Mouse (Mus musculus) neural tube, embryonic 15.5 days (tissue): ENCODE results near the gene Gm17660. TPM values are rescaled to one million over a fixed set of nuclear protein-coding genes. Genes with fewer than 3 reads are reported as not detected.
"Not testable (repeated sequence)": the region's sequence is repeated elsewhere in the genome, so short reads cannot be mapped to it uniquely, and the experiment has no call there.

ENCODE experiments used
- ATAC-seq: fragments of 200-750 bp; cut with Nextera tagmentation; 2 replicates; pipeline ENCODE4 v1.8.0; 2017; ENCODE audit warnings: mild to moderate bottlenecking, moderate TSS enrichment, moderate library complexity; ENCODE audit not compliant: low FRiP score
- H3K27ac ChIP-seq: fragments of 300-500 bp; sonication (generic); replicated peaks from 2 replicates; pipeline ENCODE4 v1.5.1; 2015; ENCODE audit warnings: mild to moderate bottlenecking, inconsistent platforms
- H3K27me3 ChIP-seq: fragments of 300-500 bp; sonication (generic); replicated peaks from 2 replicates; pipeline ENCODE4 v1.6.1; 2015; ENCODE audit warnings: inconsistent platforms
- H3K36me3 ChIP-seq: fragments of 300-500 bp; sonication (generic); 2 replicates; pipeline ENCODE4 v1.6.1; 2015; ENCODE audit warnings: inconsistent platforms
- H3K4me1 ChIP-seq: fragments of 300-500 bp; sonication (generic); 2 replicates; pipeline ENCODE4 v1.6.1; 2015; ENCODE audit warnings: inconsistent platforms
- H3K4me2 ChIP-seq: fragments of 300-500 bp; sonication (generic); 2 replicates; pipeline ENCODE4 v1.6.1; 2015; ENCODE audit warnings: inconsistent platforms, mild to moderate bottlenecking, moderate library complexity
- H3K4me3 ChIP-seq: fragments of 300-500 bp; sonication (generic); replicated peaks from 2 replicates; pipeline ENCODE4 v1.5.1; 2015; ENCODE audit warnings: mild to moderate bottlenecking, inconsistent platforms
- H3K9ac ChIP-seq: fragments of 300-500 bp; sonication (generic); replicated peaks from 2 replicates; pipeline ENCODE4 v1.6.1; 2015; ENCODE audit warnings: mild to moderate bottlenecking, inconsistent platforms
- H3K9me3 ChIP-seq: fragments of 300-500 bp; sonication (generic); replicated peaks from 2 replicates; pipeline ENCODE4 v1.6.1; 2016; ENCODE audit warnings: inconsistent platforms
- WGBS: fragments of 180-500 bp; shearing (Covaris S2); methylation state at CpG from one replicate; pipeline ENCODE4 v1.1.7; 2015; ENCODE audit warnings: mixed read lengths; 5-methylcytosine and 5-hydroxymethylcytosine counted together
- microRNA-seq: library from miRNA; unstranded; fragments of <30 nt; microRNA quantifications from one replicate; pipeline ENCODE4, GENCODE M21; 2017
- polyA plus RNA-seq: library from polyadenylated mRNA; unstranded; fragments of >200 nt; fragmentation: Nextera tagmentation; extraction: Ambion mirVana; gene quantifications from 2 replicates; pipeline ENCODE4 v1.2.1, GENCODE M21; 2015

Gene Gm17660
- polyA plus RNA-seq, 1 experiment from 2014 or later: not detected

DNA sequence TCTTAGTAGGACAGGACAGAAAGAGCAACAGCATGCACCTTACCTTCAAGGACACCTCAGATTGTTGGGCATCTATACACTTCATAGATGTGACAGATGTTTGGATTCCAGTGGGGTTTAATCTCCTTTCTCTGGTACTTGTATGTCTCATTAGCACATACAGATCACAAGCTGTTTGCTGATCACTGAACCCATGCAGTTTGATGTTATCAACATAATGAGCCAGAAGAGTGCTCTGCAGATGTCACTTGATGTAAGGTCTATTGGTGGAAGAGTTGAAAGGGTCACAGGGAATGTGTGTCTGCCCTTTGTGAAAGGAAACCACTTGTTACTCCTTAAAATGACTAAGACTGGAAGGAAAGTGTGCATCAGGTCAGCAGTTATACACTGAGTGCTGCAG, 42.3 kb downstream of the Gm17660 start:
- ATAC-seq: no peak
- H3K4me2 ChIP-seq: no peak overlapping the region
- no peaks in the 10 kb centered on the region for H3K4me1 ChIP-seq

GRCm38 (mm10) chr5:104032434-104033097, 44.8 kb downstream of the Gm17660 start:
- H3K36me3 ChIP-seq: no peaks in the 10 kb centered on the region
- 91% methylated on average over 2 of the region's 2 CpGs for WGBS
- ATAC-seq: no peak
- H3K27me3 ChIP-seq: no peaks in the 10 kb centered on the region
- no peak overlapping the region for H3K27ac ChIP-seq
- H3K4me2 ChIP-seq: no peak overlapping the region
- no peaks in the 10 kb centered on the region for H3K9me3 ChIP-seq
- H3K4me3 ChIP-seq: no peak overlapping the region
- H3K4me1 ChIP-seq: no peaks in the 10 kb centered on the region
- no peak overlapping the region for H3K9ac ChIP-seq

More for the DNA sequence above, 42.3 kb downstream of the Gm17660 start:
- Histone ChIP-seq H3K9ac (no peak overlapping the region), H3K4me3 (no peak overlapping the region), H3K27ac (no peak overlapping the region), H3K36me3 (no peaks in the 10 kb centered on the region), H3K27me3 (no peaks in the 10 kb centered on the region), H3K9me3 (no peaks in the 10 kb centered on the region)

DNA sequence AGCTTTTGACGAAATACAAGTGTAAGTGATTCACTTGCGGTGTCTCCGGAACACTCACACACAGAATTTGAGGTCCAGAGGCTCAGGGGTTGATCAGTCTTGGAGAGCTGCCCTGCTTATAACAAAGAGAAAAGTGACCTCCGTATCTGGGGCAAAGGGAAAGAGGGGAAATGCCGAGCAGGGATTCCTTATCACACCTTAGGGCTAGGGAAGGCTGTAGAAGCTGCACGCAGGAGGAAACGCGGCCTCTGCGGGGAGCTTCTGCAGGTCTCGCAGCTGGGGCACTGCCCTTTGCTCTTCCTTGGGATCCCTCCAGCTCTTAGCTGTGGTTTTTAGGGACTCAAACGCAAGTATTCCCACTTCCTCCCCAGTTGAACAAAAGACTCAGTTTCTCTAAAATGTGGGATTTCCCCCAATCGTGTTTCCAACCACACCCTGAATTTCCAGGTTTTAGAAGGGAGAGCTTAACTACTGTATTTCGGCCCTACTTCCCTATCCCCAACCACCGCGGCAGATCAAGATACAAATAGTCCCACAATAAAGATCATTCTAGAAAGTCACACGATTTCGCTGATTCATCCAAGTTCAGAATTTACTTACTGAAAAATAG, 52.1 kb downstream of the Gm17660 start:
- Histone ChIP-seq H3K27me3 (0 out of 2 replicates have a peak, but pooled peaks cover 4% of the 10 kb centered on the region), H3K27ac (no peak overlapping the region), H3K4me3 (no peak overlapping the region), H3K4me1 (peaks cover 18% of the 10 kb centered on the region), H3K4me2 (no peak overlapping the region), H3K9me3 (no peaks in the 10 kb centered on the region), H3K36me3 (no peaks in the 10 kb centered on the region), H3K9ac (no peak overlapping the region)
- 55% methylated on average over 17 of the region's 17 CpGs for WGBS
- no peak for ATAC-seq

GRCm38 (mm10) chr5:104024762-104025161, 52.6 kb downstream of the Gm17660 start:
- WGBS: 80% methylated on average over 11 of the region's 11 CpGs
- Histone ChIP-seq H3K9ac (no peak overlapping the region), H3K4me2 (no peak overlapping the region), H3K27me3 (0 out of 2 replicates have a peak, but pooled peaks cover 4% of the 10 kb centered on the region), H3K4me1 (peaks cover 23% of the 10 kb centered on the region), H3K27ac (no peak overlapping the region), H3K36me3 (no peaks in the 10 kb centered on the region), H3K9me3 (no peaks in the 10 kb centered on the region), H3K4me3 (no peak overlapping the region)
- ATAC-seq: no peak

GRCm38 (mm10) chr5:104024193-104024592, 53.2 kb downstream of the Gm17660 start:
- H3K9ac ChIP-seq, H3K4me2 ChIP-seq, H3K27ac ChIP-seq, H3K27me3 ChIP-seq, H3K9me3 ChIP-seq, ATAC-seq, H3K4me3 ChIP-seq, H3K36me3 ChIP-seq: not testable (repeated sequence)
- WGBS: 90% methylated on average over 5 of the region's 5 CpGs
- H3K4me1 ChIP-seq: peaks cover 28% of the 10 kb centered on the region

GRCm38 (mm10) chr5:104023289-104024020, 54.0 kb downstream of the Gm17660 start:
- Histone ChIP-seq H3K27me3 (0 out of 2 replicates have a peak, but pooled peaks cover 4% of the 10 kb centered on the region), H3K4me2 (no peak overlapping the region), H3K9ac (no peak overlapping the region), H3K27ac (no peak overlapping the region), H3K9me3 (no peaks in the 10 kb centered on the region), H3K36me3 (no peaks in the 10 kb centered on the region), H3K4me1 (peaks cover 28% of the 10 kb centered on the region), H3K4me3 (no peak overlapping the region)
- WGBS: 80% methylated on average over 8 of the region's 8 CpGs
- ATAC-seq: no peak

DNA sequence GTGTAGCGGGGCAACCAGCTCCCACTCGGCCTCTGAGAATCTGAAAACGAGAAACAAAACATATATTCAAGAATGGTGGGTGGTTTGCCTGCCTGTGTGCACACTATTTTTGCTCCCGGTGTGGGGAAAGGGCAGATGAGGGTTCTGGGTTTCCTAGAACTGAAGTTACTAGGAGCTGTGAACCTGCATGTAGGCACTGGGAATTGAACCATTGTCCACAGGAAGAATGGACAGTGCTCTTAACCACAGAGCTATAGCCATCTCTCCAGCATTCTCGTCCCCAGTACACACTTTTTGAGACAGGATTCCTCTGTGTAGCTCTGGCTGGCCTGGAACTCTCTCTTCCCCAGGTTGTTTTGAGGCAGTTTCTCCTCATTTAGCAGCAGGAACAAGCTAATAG, 54.9 kb downstream of the Gm17660 start:
- no peaks in the 10 kb centered on the region for H3K9me3 ChIP-seq
- ATAC-seq: no peak
- peak overlapping the region; percentile 91 for H3K4me2 ChIP-seq
- H3K9ac ChIP-seq: peak overlapping the region; percentile 58; the same call in 1 of the 2 replicates
- H3K4me1 ChIP-seq: peaks cover 28% of the 10 kb centered on the region
- no peaks in the 10 kb centered on the region for H3K36me3 ChIP-seq
- H3K4me3 ChIP-seq: peak overlapping the region; percentile 53
- 20% methylated on average over 5 of the region's 5 CpGs for WGBS
- 0 out of 2 replicates have a peak, but pooled peaks cover 4% of the 10 kb centered on the region for H3K27me3 ChIP-seq
- H3K27ac ChIP-seq: peak overlapping the region; percentile 79; the same call in 1 of the 2 replicates

- peak within 1 kb of the TSS; percentile 91 for H3K4me2 ChIP-seq
- H3K9ac ChIP-seq: peak within 1 kb of the TSS; percentile 58
- H3K36me3 ChIP-seq: no peaks in the 10 kb centered on the region
- peak; percentile 85 for ATAC-seq
- H3K9me3 ChIP-seq: no peaks in the 10 kb centered on the region
- peak within 1 kb of the TSS; percentile 79 for H3K27ac ChIP-seq
- H3K4me3 ChIP-seq: peak within 1 kb of the TSS; percentile 53
- 0 out of 2 replicates have a peak, but pooled peaks cover 4% of the 10 kb centered on the region for H3K27me3 ChIP-seq
- peaks cover 28% of the 10 kb centered on the region for H3K4me1 ChIP-seq
- WGBS: 2% methylated on average over 31 of the region's 31 CpGs
Measured at GRCm38 (mm10) chr5:104021597-104022378, 55.6 kb downstream of the Gm17660 start, which contains the start of gene Hsd17b11. Hsd17b11 (minus strand) TSS chr5:104021919.

Small RNAs within 50 kb of the gene (microRNA-seq; reads per million reads assigned to microRNA genes)
- gene Mir5619: 3.3 reads per million, percentile 12 among the genes with 10 or more reads in this experiment

Other genes with a start within 250 kb of the Gm17660 start
- gene Klhl8, start 166.3 kb downstream of the Gm17660 start, polyA plus RNA-seq: 34.9 and 38.1 TPM in 2 replicates
- 0.95 TPM in 1 of 2 replicates, not detected in the other for gene Hsd17b13, start 100.2 kb downstream of the Gm17660 start, polyA plus RNA-seq
- 4.3 TPM in 2 replicates for gene Hsd17b11, start 55.7 kb downstream of the Gm17660 start, polyA plus RNA-seq
- 73.0 and 73.2 TPM in 2 replicates for gene Nudt9, start 31.3 kb downstream of the Gm17660 start, polyA plus RNA-seq
- 479 and 515 TPM in 2 replicates for gene Sparcl1, start 36.1 kb upstream of the Gm17660 start, polyA plus RNA-seq
- not detected in 2 replicates for gene Dspp, start 93.1 kb upstream of the Gm17660 start, polyA plus RNA-seq
- gene Dmp1, start 125.0 kb upstream of the Gm17660 start, polyA plus RNA-seq: 0.59 and 0.91 TPM in 2 replicates
- 13.7 and 24.2 TPM in 2 replicates for gene Ibsp, start 221.6 kb upstream of the Gm17660 start, polyA plus RNA-seq
- gene Mepe, start 247.7 kb upstream of the Gm17660 start, polyA plus RNA-seq: not detected in 2 replicates